Mouse (Mus musculus): ENCODE measurements around the gene Palmd. TPM values are rescaled to one million over a fixed set of nuclear protein-coding genes. Genes with fewer than 3 reads are reported as not detected.

The Palmd gene
- polyA plus RNA-seq (2016; fragmentation: Nextera tagmentation; extraction: Ambion mirVana): 3.9 and 6.6 TPM in 2 replicates

DNA sequence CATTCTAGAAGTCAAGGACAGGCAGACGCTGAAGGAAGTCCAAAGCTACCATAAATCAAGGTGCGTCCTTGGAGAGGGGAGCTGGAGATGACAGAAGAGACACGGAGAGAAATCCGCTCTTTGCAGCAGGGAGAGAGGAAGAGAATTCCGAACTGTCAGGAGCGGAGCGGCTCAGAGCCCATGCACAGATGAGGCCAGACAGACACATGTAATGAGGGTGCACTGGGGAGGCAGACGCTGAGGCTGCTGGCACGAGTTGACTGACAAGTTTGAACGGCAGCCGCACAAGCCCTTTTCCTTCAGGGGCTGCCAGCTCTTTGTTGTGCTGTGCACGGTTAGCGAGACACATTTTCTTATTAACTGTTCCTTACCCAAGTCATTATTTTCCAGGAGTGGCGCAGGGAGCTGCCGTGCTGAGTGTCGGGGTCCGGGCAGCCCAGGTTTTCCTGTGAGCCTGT lies at the start of gene Palmd:
Palmd (minus strand) TSS at position 448 of the 458 bp plus-strand sequence.
- no peaks in the 10 kb centered on the region for H3K9me3 ChIP-seq
- H3K36me3 ChIP-seq: no peaks in the 10 kb centered on the region
- WGBS: 4% methylated on average over 17 of the region's 17 CpGs
- peak within 1 kb of the TSS; percentile 74 for H3K27ac ChIP-seq
- no peak for DNase-seq (ENCODE audit: low spot score)
- peak within 1 kb of the TSS; percentile 61 for H3K4me3 ChIP-seq
- no peaks in the 10 kb centered on the region for H3K27me3 ChIP-seq (ENCODE audit: insufficient read depth, poor library complexity, severe bottlenecking)
- H3K4me1 ChIP-seq: peaks cover 5% of the 10 kb centered on the region

DNA sequence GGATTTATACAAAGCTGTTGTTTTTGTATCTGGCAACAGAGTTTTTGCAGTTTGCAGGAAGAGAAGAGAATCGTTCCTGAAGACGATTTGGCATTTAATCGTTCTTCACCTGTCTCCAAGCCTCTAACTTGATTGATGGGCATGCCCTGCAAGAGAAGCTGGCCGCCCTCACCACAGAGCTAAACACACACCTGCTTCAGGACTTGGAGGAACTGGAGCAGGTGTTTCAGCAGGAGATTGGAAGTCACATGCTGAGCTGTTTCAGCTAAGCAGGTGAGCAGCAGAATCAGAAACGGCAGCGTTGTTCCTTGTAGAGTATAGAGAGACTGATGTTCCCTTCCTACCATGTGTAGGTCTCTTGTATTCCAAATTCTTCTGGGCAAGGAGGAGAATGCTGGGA lies 41.4 kb upstream of the Palmd start:
- H3K4me1 ChIP-seq: no peaks in the 10 kb centered on the region
- H3K4me3 ChIP-seq: no peak overlapping the region
- no peak overlapping the region for H3K27ac ChIP-seq
- WGBS: 81% methylated on average over 6 of the region's 6 CpGs
- H3K27me3 ChIP-seq (ENCODE audit: insufficient read depth, poor library complexity, severe bottlenecking): no peaks in the 10 kb centered on the region
- no peaks in the 10 kb centered on the region for H3K36me3 ChIP-seq
- H3K9me3 ChIP-seq: no peaks in the 10 kb centered on the region
- DNase-seq (ENCODE audit: low spot score): no peak

DNA sequence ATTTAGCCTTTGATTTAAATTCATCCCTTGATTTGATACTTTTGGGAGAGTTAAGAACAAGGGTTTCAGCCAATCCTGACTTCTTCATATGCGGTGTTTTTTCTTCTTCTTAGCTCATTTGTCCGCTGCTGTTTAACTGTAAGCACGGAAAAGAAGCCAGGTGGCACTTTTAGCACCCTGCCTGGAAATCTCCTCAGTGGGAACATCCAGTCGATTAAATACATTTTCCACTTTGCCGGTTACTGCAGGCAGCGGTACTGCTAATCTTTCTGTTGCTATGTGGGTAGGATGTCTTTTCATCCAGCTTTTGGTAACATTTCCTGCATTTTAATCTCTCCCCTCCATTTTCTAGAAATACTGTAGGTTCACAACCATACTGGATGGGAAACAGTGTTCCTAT lies 38.6 kb upstream of the Palmd start:
- DNase-seq (ENCODE audit: low spot score): no peak
- Histone ChIP-seq H3K4me1 (no peaks in the 10 kb centered on the region; the same call in 1 of the 2 replicates), H3K4me3 (no peak overlapping the region), H3K36me3 (no peaks in the 10 kb centered on the region), H3K9me3 (no peaks in the 10 kb centered on the region), H3K27ac (no peak overlapping the region), H3K27me3 (ENCODE audit: insufficient read depth, poor library complexity, severe bottlenecking) (no peaks in the 10 kb centered on the region)
- 76% methylated on average over 6 of the region's 6 CpGs for WGBS

DNA sequence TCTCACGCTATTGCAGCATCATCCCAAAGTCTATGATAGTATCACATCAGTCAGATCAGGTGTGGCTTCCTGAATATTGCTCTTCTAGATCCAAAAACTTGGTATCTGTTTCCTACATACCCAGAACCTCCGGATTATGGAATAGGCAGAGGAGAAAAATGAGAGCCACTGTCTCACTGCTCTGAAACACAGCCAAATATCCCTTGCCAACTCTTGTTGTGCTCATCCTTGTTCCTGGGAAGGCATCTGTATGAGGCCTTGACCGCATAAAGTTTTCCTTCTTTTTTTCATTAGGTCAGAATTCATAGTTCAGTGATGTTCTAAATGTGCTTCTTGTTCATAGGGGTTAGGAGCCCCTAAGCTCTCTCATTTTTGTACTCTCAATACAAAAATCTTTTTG lies 37.8 kb upstream of the Palmd start:
- Histone ChIP-seq H3K27ac (no peak overlapping the region), H3K27me3 (ENCODE audit: insufficient read depth, poor library complexity, severe bottlenecking) (no peaks in the 10 kb centered on the region), H3K9me3 (no peaks in the 10 kb centered on the region), H3K4me3 (no peak overlapping the region), H3K36me3 (no peaks in the 10 kb centered on the region), H3K4me1 (no peaks in the 10 kb centered on the region; the same call in 1 of the 2 replicates)
- DNase-seq (ENCODE audit: low spot score): no peak
- 85% methylated on average over 3 of the region's 3 CpGs for WGBS

DNA sequence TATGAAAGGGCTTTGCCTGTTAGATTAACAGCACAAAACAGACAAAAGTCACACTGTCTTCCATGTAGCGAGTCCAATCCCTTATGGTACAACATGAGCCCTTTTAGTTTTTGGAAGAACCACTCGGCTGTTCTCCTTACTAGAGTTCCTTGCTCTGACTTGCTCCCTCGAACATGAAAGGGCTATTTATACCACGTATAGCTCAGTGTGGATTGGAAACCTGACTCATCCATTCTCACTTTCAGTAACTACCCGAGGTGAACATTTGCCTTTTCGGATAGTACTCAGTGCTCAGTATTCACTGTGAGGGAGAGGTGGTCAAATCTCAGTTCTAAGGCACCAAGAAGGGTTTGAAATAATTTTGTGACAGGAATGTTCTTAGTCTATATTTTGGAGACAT lies 34.6 kb upstream of the Palmd start:
- H3K36me3 ChIP-seq: no peaks in the 10 kb centered on the region
- DNase-seq (ENCODE audit: low spot score): no peak
- H3K4me3 ChIP-seq: no peak overlapping the region
- 58% methylated on average over 6 of the region's 6 CpGs for WGBS
- H3K9me3 ChIP-seq: no peaks in the 10 kb centered on the region
- H3K27ac ChIP-seq: no peak overlapping the region
- no peaks in the 10 kb centered on the region for H3K27me3 ChIP-seq (ENCODE audit: insufficient read depth, poor library complexity, severe bottlenecking)
- H3K4me1 ChIP-seq: no peaks in the 10 kb centered on the region; the same call in 1 of the 2 replicates

DNA sequence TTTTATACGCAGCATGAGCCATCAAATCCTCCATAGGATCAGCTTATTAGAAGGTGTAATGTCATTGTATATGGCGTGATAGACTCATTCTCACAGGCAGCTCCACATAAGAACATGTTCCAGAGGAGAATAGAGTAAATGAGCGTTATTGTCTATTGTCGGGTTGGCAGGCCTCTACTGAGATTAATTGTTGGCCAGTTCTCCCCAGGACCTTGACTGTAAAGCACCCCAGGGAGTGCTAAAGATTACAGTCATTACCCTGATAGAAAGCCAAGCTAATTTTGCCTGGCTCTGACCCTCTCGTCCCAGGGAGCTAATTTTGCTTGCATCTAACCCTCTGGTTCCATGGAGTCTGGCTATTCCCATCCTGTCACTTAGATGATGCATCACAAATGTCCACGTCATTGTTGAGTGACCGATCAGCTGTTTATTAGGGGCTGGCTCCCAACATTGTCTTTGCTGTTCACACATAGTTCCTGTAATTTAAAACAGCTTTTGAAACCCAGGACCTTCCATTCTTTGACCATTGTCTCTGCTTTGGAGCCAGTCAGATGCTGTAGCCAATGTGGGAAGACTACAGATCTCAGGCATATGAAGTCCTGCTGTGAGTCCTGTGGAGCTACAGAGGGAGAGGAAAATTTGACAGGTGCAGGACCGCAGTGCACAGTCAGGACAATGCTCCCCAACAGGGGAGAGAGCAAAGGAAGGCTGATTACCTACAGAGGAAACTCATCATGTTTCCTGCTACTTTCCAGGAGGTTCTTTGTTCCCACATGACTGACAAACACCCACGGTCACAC lies 33.1 kb upstream of the Palmd start:
- DNase-seq (ENCODE audit: low spot score): no peak
- Histone ChIP-seq H3K9me3 (no peaks in the 10 kb centered on the region), H3K36me3 (no peaks in the 10 kb centered on the region), H3K27me3 (ENCODE audit: insufficient read depth, poor library complexity, severe bottlenecking) (no peaks in the 10 kb centered on the region), H3K4me1 (no peaks in the 10 kb centered on the region; the same call in 1 of the 2 replicates), H3K4me3 (no peak overlapping the region), H3K27ac (no peak overlapping the region)
- WGBS: 65% methylated on average over 9 of the region's 9 CpGs

DNA sequence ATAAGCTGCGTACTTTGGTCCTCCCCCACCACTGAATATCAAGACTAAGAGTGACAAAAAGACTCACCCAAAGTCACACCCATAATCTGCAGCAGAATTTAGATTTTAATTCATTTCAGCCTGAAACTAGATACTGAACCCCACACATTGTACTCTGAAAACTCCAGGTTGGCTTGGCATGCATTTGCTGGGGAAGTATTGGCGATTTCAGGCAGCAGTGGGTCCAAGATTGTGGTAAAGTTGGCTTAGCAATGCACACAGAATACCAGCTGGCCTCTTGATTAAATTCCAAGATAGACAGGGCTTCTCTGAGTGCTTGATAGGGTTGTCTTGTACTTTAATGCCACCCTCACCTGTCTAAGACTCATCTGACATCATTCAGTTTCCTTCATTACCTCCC lies 24.2 kb upstream of the Palmd start:
- no peak overlapping the region for H3K27ac ChIP-seq
- H3K9me3 ChIP-seq: no peaks in the 10 kb centered on the region
- WGBS: 74% methylated on average over 2 of the region's 2 CpGs
- H3K27me3 ChIP-seq (ENCODE audit: insufficient read depth, poor library complexity, severe bottlenecking): no peaks in the 10 kb centered on the region
- no peaks in the 10 kb centered on the region for H3K4me1 ChIP-seq
- H3K36me3 ChIP-seq: no peaks in the 10 kb centered on the region
- DNase-seq (ENCODE audit: low spot score): no peak
- no peak overlapping the region for H3K4me3 ChIP-seq

DNA sequence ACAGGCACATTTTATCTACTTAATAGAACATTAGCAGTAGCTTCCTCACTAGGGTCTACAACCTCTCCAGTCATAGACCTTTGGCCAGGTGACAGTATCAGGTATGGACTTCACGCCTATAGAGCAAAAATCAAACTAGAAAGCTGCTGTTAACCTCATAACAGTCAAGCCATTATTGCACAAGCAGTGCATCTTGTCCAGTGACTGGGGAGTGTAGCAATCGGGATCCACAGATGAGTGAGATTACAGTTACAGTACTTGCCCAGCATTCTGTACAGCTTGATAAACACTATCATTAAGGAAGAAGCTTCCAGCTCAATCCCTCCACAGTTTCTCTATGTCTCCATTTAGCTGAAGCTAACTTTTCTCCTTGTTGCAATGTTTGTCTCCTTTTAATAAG lies 22.4 kb upstream of the Palmd start:
- Histone ChIP-seq H3K36me3 (no peaks in the 10 kb centered on the region), H3K9me3 (no peaks in the 10 kb centered on the region), H3K27ac (no peak overlapping the region), H3K4me1 (no peaks in the 10 kb centered on the region), H3K27me3 (ENCODE audit: insufficient read depth, poor library complexity, severe bottlenecking) (no peaks in the 10 kb centered on the region), H3K4me3 (no peak overlapping the region)
- DNase-seq (ENCODE audit: low spot score): no peak
- 78% methylated on average over 2 of the region's 2 CpGs for WGBS

DNA sequence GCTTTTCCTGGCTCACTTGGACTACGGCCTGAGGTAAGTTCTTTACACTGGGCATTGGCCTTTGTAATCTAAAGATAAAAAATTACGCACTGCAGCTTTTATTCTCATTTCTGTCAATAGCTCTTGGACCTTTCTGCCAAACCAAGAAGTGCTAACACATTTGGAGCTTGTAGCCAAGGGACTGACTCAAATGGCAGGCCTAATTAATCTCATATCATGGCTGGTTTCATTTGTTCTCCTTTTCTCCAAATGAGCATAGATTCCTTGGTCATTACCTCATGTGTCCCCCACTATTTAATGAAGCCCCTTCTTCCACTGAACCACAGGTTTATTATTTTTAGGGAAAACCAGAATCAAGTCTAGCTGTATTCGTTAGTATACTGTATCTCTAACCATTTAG lies 19.4 kb upstream of the Palmd start:
- no peaks in the 10 kb centered on the region for H3K9me3 ChIP-seq
- no peaks in the 10 kb centered on the region for H3K4me1 ChIP-seq
- H3K27me3 ChIP-seq (ENCODE audit: insufficient read depth, poor library complexity, severe bottlenecking): no peaks in the 10 kb centered on the region
- H3K36me3 ChIP-seq: no peaks in the 10 kb centered on the region
- 84% methylated on average over 3 of the region's 3 CpGs for WGBS
- no peak overlapping the region for H3K27ac ChIP-seq
- no peak overlapping the region for H3K4me3 ChIP-seq
- no peak for DNase-seq (ENCODE audit: low spot score)

DNA sequence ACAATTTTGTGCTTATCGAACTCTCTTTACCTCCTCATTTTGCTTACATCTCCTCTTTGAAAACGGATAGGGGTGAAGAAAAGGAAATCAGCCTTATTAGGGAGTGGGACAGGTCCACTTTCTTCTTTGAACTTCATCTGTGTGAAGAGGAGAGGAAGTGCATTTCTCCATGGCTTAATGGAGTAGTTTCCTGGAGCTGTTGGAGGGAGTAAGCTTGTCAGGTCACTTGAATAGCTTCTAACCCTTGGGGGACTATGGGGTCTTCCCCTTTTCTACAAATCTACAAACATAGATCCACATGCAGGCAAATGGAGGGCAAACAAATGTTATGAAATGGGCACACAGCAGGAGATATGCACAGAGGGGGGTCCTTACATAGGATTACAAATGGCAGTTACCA lies 17.7 kb upstream of the Palmd start:
- Histone ChIP-seq H3K4me1 (no peaks in the 10 kb centered on the region), H3K27me3 (ENCODE audit: insufficient read depth, poor library complexity, severe bottlenecking) (no peaks in the 10 kb centered on the region), H3K9me3 (no peaks in the 10 kb centered on the region), H3K4me3 (no peak overlapping the region), H3K36me3 (no peaks in the 10 kb centered on the region), H3K27ac (no peak overlapping the region)
- WGBS: 59% methylated on average over 2 of the region's 2 CpGs
- DNase-seq (ENCODE audit: low spot score): no peak

DNA sequence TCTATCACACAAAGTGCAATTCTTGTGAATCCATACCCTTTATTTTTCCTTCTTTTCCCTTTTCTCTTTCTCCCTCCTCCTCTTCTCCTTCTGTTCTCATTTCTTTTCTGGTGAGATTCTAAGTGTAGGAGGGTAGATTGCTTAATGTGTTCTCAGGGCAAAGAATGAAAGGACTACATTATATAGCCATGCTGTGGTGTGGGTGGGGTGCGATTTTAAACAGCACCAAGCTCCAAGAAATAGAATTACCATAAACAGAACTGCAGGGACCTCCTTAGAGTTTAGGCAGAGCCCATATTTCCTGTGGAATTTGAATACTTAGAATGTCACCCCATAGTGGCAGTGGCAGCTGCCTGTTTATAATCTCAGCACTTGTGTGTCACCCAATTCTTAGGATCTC lies 17.0 kb upstream of the Palmd start:
- WGBS: 75% methylated on average over 1 of the region's 1 CpGs

DNA sequence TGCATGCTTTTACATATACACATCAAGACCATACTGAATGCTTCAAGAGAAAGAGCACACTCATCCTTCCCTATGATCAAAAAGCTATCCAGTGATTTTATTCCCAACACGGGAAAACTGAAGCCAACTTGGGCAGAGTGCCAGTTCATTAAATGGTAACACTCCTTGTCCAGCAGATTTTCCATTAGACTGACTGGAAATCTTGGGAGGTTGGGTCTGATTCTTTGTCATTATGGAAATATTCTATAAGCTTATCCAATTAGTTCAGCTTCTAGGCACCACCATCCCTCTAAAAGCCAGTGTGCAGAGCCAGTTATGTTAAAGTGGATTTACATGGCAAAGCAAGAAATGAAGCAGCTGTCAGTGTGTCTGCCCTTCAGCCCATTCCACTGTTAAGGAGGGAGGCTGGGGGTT lies 16.3 kb upstream of the Palmd start:
- Histone ChIP-seq H3K4me1 (no peaks in the 10 kb centered on the region), H3K27ac (no peak overlapping the region), H3K4me3 (no peak overlapping the region), H3K36me3 (no peaks in the 10 kb centered on the region), H3K27me3 (ENCODE audit: insufficient read depth, poor library complexity, severe bottlenecking) (no peaks in the 10 kb centered on the region), H3K9me3 (no peaks in the 10 kb centered on the region)
- WGBS: 71% methylated on average over 1 of the region's 1 CpGs
- no peak for DNase-seq (ENCODE audit: low spot score)

More for the DNA sequence above, 17.0 kb upstream of the Palmd start:
- H3K36me3 ChIP-seq: no peaks in the 10 kb centered on the region
- no peaks in the 10 kb centered on the region for H3K9me3 ChIP-seq
- no peaks in the 10 kb centered on the region for H3K4me1 ChIP-seq
- DNase-seq (ENCODE audit: low spot score): no peak
- H3K27me3 ChIP-seq (ENCODE audit: insufficient read depth, poor library complexity, severe bottlenecking): no peaks in the 10 kb centered on the region
- no peak overlapping the region for H3K4me3 ChIP-seq
- no peak overlapping the region for H3K27ac ChIP-seq

DNA sequence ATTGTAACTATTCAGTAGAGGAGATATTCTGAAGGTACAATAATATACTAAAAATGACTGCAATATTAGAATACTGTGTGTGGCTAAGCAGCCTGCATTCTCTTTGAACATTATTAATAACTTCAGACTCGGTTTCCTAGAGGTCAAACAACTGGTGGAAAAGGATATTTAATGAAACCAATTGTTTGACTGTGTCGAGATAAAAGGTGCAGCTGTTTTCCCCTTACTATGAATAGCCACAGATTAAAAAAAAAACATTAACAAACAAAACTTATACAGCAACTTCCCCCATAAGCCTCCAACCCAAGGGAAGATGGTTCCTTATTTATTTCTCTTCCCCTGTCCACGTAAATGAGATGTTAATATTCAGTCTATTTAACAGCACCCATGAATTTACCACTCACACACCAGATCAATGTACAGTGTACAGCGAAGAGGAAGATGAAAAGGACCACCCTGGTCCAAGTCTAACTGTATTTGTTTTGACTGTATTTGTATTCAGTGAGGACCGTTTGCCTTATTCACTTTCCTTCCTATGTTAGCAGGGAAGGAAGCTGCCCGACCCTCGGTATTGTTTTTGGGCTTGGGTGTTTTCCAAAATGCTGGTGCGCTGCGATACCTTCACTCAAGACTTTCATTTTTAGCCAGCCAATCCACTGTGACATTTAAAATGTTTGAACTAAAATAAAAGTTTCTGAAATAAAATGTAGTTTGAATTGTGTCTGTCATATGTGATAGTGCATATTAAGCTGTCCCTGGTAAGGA lies 13.2 kb upstream of the Palmd start:
- 69% methylated on average over 9 of the region's 9 CpGs for WGBS
- H3K9me3 ChIP-seq: no peaks in the 10 kb centered on the region
- DNase-seq (ENCODE audit: low spot score): no peak
- H3K27ac ChIP-seq: no peak overlapping the region
- H3K4me1 ChIP-seq: no peaks in the 10 kb centered on the region
- no peaks in the 10 kb centered on the region for H3K36me3 ChIP-seq
- no peak overlapping the region for H3K4me3 ChIP-seq
- no peaks in the 10 kb centered on the region for H3K27me3 ChIP-seq (ENCODE audit: insufficient read depth, poor library complexity, severe bottlenecking)
